25 mouse cellular contexts compared by ENCODE assay signal in genomic region chr15:16491238-16491637, GRCm38 (mm10).
A peak's percentile ranks its signal among the peaks of the same experiment; 100 is the strongest.
DNase-seq lines count a peak whose midpoint lies in the region; ATAC-seq and TF ChIP-seq lines count a peak whose summit lies in the region.
"Had no signal": no experiment of that assay in that cellular context is flagged by ENCODE, and none has a peak within 500 bp of the region (broad histone marks: within the 10 kb centered on the region; RNA-seq: fewer than 3 reads in every experiment).

No protein-coding gene starts in this region.

- no peaks in the 10 kb centered on the region for H3K4me1 ChIP-seq in forebrain, postnatal 0 days (ENCODE audit: insufficient read depth)
- H3K4me1 ChIP-seq: limb, embryonic 12.5 days; liver, embryonic 15.5 days; neural tube, embryonic 15.5 days had no signal

- no peak for TF ChIP-seq CTCF in forebrain, postnatal 0 days (IDR thresholded peaks at IDR 0.05; ENCODE audit: low read depth)

- no peak overlapping the region for H3K4me2 ChIP-seq in forebrain, postnatal 0 days (ENCODE audit: low read depth)
- H3K4me2 ChIP-seq: heart, embryonic 11.5 days; limb, embryonic 12.5 days; liver, embryonic 15.5 days; neural tube, embryonic 15.5 days had no signal

- no peak overlapping the region for H3K9ac ChIP-seq in forebrain, postnatal 0 days
- H3K9ac ChIP-seq: limb, embryonic 12.5 days; liver, embryonic 15.5 days; neural tube, embryonic 15.5 days had no signal

- ATAC-seq in forebrain, postnatal 0 days = peak; percentile 68
- no peak for ATAC-seq in granulocyte monocyte progenitor cell, adult 5-6 weeks (replicated peaks; ENCODE audit: poor library complexity, severe bottlenecking)
- ATAC-seq: CD4-positive, CD25-positive, alpha-beta regulatory T cell, adult 4 months had no signal

- H3K36me3 ChIP-seq in forebrain, postnatal 0 days (ENCODE audit: insufficient read depth) = no peaks in the 10 kb centered on the region
- H3K36me3 ChIP-seq: G1E; limb, embryonic 12.5 days; liver, embryonic 15.5 days; neural tube, embryonic 15.5 days had no signal

- 4% methylated on average over 3 of the region's 3 CpGs for WGBS in forebrain, postnatal 0 days

- DNase-seq in cerebellum, postnatal 10 days = peak; percentile 10 to 39
- DNase-seq in cerebellum, postnatal 4 days (ENCODE audit: low spot score in 2 of 2) = no peak
- DNase-seq in layer of hippocampus, adult 9-11 months = peak; percentile 22
- no peak for DNase-seq in layer of hippocampus, adult 11-12 months (ENCODE audit: low spot score)
- peak; percentile 37 for DNase-seq in brain, adult 2 months (ENCODE audit: low read depth, low spot score)
- peak; percentile 38 for DNase-seq in forebrain, postnatal 0 days
- DNase-seq in spleen, postnatal 36 days (ENCODE audit: low spot score in 2 of 2) = no peak
- DNase-seq: adrenal gland, adult 2 months; cerebellum, adult 18-20 months; gastrocnemius, postnatal 36 days; heart, postnatal 14 days; kidney, adult 8-10 months; kidney, postnatal 4 days; lung, postnatal 10 days; right cerebral cortex, postnatal 25 days; thymus, postnatal 25 days had no signal

- H3K27ac ChIP-seq in forebrain, postnatal 0 days (ENCODE audit: low read depth, low read length) = no peak overlapping the region
- H3K27ac ChIP-seq: left cerebral cortex, adult 2 months; limb, embryonic 12.5 days; liver, embryonic 15.5 days; neural tube, embryonic 15.5 days had no signal

- H3K4me3 ChIP-seq in forebrain, postnatal 0 days (ENCODE audit: low read depth, low read length) = no peak overlapping the region
- H3K4me3 ChIP-seq: left cerebral cortex, adult 2 months; limb, embryonic 12.5 days; liver, embryonic 15.5 days; myocyte; neural tube, embryonic 15.5 days had no signal

- H3K9me3 ChIP-seq in forebrain, postnatal 0 days (ENCODE audit: low read length) = no peaks in the 10 kb centered on the region
- H3K9me3 ChIP-seq: liver, embryonic 15.5 days; neural tube, embryonic 15.5 days had no signal

- no peaks in the 10 kb centered on the region for H3K27me3 ChIP-seq in forebrain, postnatal 0 days (ENCODE audit: insufficient read depth, low read length)
- H3K27me3 ChIP-seq: limb, embryonic 12.5 days; liver, embryonic 15.5 days; neural tube, embryonic 15.5 days had no signal

Comparison
In these comparisons a context has a peak if more than half of its experiments do, and no peak if none do; other contexts are left out.
1. DNase-seq: peak in cerebellum, postnatal 10 days (2 of 2), layer of hippocampus, adult 9-11 months (single experiment), brain, adult 2 months (single experiment) and forebrain, postnatal 0 days (single experiment); none in cerebellum, postnatal 4 days (0 of 2), layer of hippocampus, adult 11-12 months (single experiment) and spleen, postnatal 36 days (0 of 2).